Mouse (Mus musculus): ENCODE results near the gene Pck1.

- TF ChIP-seq CTCF (IDR thresholded peaks at IDR 0.05; ENCODE audit: low read depth) (no peak), EP300 (IDR thresholded peaks at IDR 0.05; ENCODE audit: low read depth) (no peak)
Measured at GRCm38 (mm10) chr2:173110571-173110970, 42.3 kb upstream of the Pck1 start.
